Mouse (Mus musculus) neural tube, embryonic 14.5 days (tissue): ENCODE results near the gene Tnrc6b. TPM values are rescaled to one million over a fixed set of nuclear protein-coding genes. Genes with fewer than 3 reads are reported as not detected.

Source experiments
- ATAC-seq: fragments of 200-750 bp; cut with Nextera tagmentation; 2 replicates; pipeline ENCODE4 v1.8.0; 2017; ENCODE audit warnings: low read depth, mild to moderate bottlenecking, moderate TSS enrichment, moderate library complexity
- H3K27ac ChIP-seq: fragments of 300-500 bp; sonication (generic); 2 replicates; pipeline ENCODE4 v1.5.1; 2014; ENCODE audit warnings: low read depth, mild to moderate bottlenecking, control low read depth, low read length, moderate library complexity, mixed read lengths
- H3K27me3 ChIP-seq: fragments of 300-500 bp; sonication (generic); 2 replicates; pipeline ENCODE4 v1.6.1; 2014; ENCODE audit warnings: low read length; ENCODE audit not compliant: control insufficient read depth, insufficient read depth
- H3K36me3 ChIP-seq: fragments of 300-500 bp; sonication (generic); 2 replicates; pipeline ENCODE4 v1.6.1; 2014; ENCODE audit warnings: low read length, mixed read lengths; ENCODE audit not compliant: control insufficient read depth, insufficient read depth
- H3K4me1 ChIP-seq: fragments of 300-500 bp; sonication (generic); 2 replicates; pipeline ENCODE4 v1.6.1; 2014; ENCODE audit warnings: low read length; ENCODE audit not compliant: control insufficient read depth, insufficient read depth
- H3K4me2 ChIP-seq: fragments of 300-500 bp; sonication (generic); 2 replicates; pipeline ENCODE4 v1.6.1; 2014; ENCODE audit warnings: mild to moderate bottlenecking, low read depth, low read length, control low read depth
- H3K4me3 ChIP-seq: fragments of 300-500 bp; sonication (generic); 2 replicates; pipeline ENCODE4 v1.5.1; 2014; ENCODE audit warnings: low read depth, low read length, control low read depth, mixed read lengths
- H3K9ac ChIP-seq: fragments of 300-500 bp; sonication (generic); replicated peaks from 2 replicates; pipeline ENCODE4 v1.6.1; 2014; ENCODE audit warnings: low read depth, mild to moderate bottlenecking, control low read depth, low read length, mixed read lengths
- H3K9me3 ChIP-seq: fragments of 300-500 bp; sonication (generic); 2 replicates; pipeline ENCODE4 v1.6.1; 2016; ENCODE audit warnings: low read length; ENCODE audit not compliant: control insufficient read depth
- WGBS: fragments of 180-500 bp; shearing (Covaris S2); extraction: QIAGEN DNeasy Blood & Tissue Kit; methylation state at CpG from one replicate; pipeline ENCODE4 v1.1.7; 2014; 5-methylcytosine and 5-hydroxymethylcytosine counted together
- polyA plus RNA-seq: library from polyadenylated mRNA; unstranded; fragments of >200 nt; fragmentation: Nextera tagmentation; extraction: Ambion mirVana; gene quantifications from 2 replicates; pipeline ENCODE4 v1.2.1, GENCODE M21; 2014

The Tnrc6b gene
- polyA plus RNA-seq, 1 experiment from 2014 or later, result 26.5 TPM

DNA sequence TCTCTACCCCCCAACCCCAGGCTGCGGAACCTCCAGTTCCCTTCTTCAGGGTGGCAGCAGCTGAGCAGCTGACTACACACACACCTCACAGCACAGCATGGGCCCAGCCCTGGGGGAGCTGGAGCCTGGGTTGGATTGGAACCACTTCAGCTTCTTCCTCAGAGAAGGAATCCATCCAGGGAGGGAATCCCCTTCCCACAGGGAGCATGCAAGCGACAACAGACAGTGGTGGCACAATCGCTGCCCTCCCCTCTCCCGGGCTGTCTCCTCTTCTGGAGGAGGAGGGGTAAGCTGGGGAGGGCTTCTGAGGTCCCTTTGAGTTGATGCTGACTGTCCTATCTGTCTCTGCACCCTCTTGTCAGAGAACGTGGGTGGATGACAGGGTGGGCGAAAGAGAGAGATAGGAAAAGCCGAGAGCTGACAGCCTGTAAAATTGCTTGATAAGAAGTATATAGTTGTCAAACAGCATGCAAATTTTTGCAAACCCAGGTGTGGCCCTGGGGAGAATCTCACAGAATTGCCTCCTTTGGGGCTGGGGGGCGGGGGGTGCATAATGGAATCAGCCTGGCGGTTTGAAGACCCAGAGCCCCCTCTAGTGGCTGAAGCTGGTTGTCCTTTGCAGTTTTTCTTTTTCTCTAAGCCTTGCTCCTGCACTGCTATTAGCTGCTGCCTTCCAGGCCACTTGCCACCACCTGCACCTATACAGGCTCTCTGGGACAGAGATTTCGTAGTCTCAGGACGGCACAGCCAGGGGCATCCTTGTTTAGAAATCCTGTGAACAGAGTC, 16.8 kb upstream of the Tnrc6b start:
- Histone ChIP-seq H3K4me3 (no peak overlapping the region), H3K4me2 (peak overlapping the region; percentile 11; the same call in 1 of the 2 replicates), H3K9me3 (no peaks in the 10 kb centered on the region), H3K27me3 (no peaks in the 10 kb centered on the region), H3K36me3 (no peaks in the 10 kb centered on the region), H3K9ac (0 out of 2 replicates have a peak overlapping the region, but pooled peaks have one; percentile 18), H3K4me1 (peaks cover 10% of the 10 kb centered on the region), H3K27ac (no peak overlapping the region)
- 32% methylated on average over 11 of the region's 11 CpGs for WGBS
- ATAC-seq, result peak; percentile 38; the same call in 1 of the 2 replicates

- Histone ChIP-seq H3K9me3 (no peaks in the 10 kb centered on the region), H3K36me3 (no peaks in the 10 kb centered on the region), H3K27me3 (no peaks in the 10 kb centered on the region), H3K4me2 (no peak overlapping the region), H3K27ac (no peak overlapping the region), H3K4me3 (no peak overlapping the region), H3K9ac (no peak overlapping the region), H3K4me1 (peaks cover 10% of the 10 kb centered on the region)
- ATAC-seq, result no peak
- WGBS, result 41% methylated on average over 5 of the region's 5 CpGs
Observed at GRCm38 (mm10) chr15:80697564-80697963, 13.5 kb upstream of the Tnrc6b start.

- 77% methylated on average over 8 of the region's 8 CpGs for WGBS
- H3K9me3 ChIP-seq, result no peaks in the 10 kb centered on the region
- H3K27ac ChIP-seq, result no peak overlapping the region
- no peaks in the 10 kb centered on the region for H3K36me3 ChIP-seq
- H3K4me2 ChIP-seq, result no peak overlapping the region
- no peak overlapping the region for H3K4me3 ChIP-seq
- no peak overlapping the region for H3K9ac ChIP-seq
- no peaks in the 10 kb centered on the region for H3K27me3 ChIP-seq
- H3K4me1 ChIP-seq, result no peaks in the 10 kb centered on the region
- no peak for ATAC-seq
Observed at GRCm38 (mm10) chr15:80701481-80702257, 9.4 kb upstream of the Tnrc6b start.

- no peak for ATAC-seq
- no peaks in the 10 kb centered on the region for H3K9me3 ChIP-seq
- 84% methylated on average over 5 of the region's 5 CpGs for WGBS
- no peak overlapping the region for H3K4me2 ChIP-seq
- no peaks in the 10 kb centered on the region for H3K36me3 ChIP-seq
- H3K4me3 ChIP-seq, result no peak overlapping the region
- no peaks in the 10 kb centered on the region for H3K27me3 ChIP-seq
- 0 out of 2 replicates have a peak, but pooled peaks cover 3% of the 10 kb centered on the region for H3K4me1 ChIP-seq
- no peak overlapping the region for H3K27ac ChIP-seq
- H3K9ac ChIP-seq, result no peak overlapping the region
Observed at GRCm38 (mm10) chr15:80702910-80703309, 8.2 kb upstream of the Tnrc6b start.

DNA sequence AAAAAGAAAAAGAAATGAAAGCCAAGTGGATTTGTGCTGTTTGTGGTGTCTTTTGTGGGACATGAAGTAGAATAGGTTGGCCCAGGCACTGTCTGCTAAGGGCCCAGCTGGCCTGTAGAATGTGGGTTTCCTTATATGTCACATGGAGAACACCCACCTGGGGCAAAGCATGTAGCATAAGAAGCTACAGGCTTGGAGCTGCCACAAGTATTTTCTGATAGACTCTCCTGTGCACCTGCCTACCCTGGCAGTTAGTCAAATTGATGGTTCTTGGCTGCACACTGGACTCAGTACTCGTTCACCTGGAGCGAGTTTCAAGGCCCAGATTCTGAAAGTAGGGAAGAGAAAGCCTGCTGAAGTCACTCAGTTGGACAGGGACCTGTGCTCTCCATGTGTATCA, 7.6 kb upstream of the Tnrc6b start:
- no peak for ATAC-seq
- WGBS, result 88% methylated on average over 2 of the region's 2 CpGs

DNA sequence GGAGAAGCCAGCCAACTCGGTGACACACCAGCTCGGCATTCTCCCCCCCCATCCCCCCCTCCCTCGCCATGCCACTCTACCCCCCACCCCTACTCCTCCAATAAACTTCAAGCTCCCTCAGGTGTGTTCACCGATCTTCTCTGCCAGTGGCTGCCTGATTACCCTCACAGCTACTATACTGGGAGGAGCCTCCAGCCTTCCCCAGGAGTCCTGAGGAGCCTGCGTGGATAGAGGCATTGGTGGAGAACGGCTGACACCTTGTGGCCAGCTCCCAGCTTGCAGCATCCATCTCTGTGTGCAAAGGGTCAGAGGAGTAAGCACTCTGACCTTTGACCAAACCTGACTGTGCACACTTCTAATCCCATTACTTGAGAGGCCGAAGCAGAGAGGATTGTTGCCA, 6.8 kb upstream of the Tnrc6b start:
- Histone ChIP-seq H3K4me1 (0 out of 2 replicates have a peak, but pooled peaks cover 3% of the 10 kb centered on the region), H3K4me2 (no peak overlapping the region), H3K36me3 (no peaks in the 10 kb centered on the region), H3K4me3 (no peak overlapping the region), H3K9ac (no peak overlapping the region), H3K27me3 (no peaks in the 10 kb centered on the region), H3K9me3 (no peaks in the 10 kb centered on the region), H3K27ac (no peak overlapping the region)
- 8% methylated on average over 7 of the region's 7 CpGs for WGBS
- ATAC-seq, result peak; percentile 83

More for the DNA sequence above, 7.6 kb upstream of the Tnrc6b start:
- Histone ChIP-seq H3K4me3 (no peak overlapping the region), H3K4me1 (0 out of 2 replicates have a peak, but pooled peaks cover 3% of the 10 kb centered on the region), H3K27me3 (no peaks in the 10 kb centered on the region), H3K9ac (no peak overlapping the region), H3K4me2 (no peak overlapping the region), H3K27ac (no peak overlapping the region), H3K36me3 (no peaks in the 10 kb centered on the region), H3K9me3 (no peaks in the 10 kb centered on the region)

- 26% methylated on average over 18 of the region's 18 CpGs for WGBS
- Histone ChIP-seq H3K27ac (no peak overlapping the region; the same call in 1 of the 2 replicates), H3K9ac (no peak overlapping the region), H3K4me3 (peak overlapping the region; percentile 2; the same call in 1 of the 2 replicates), H3K4me1 (0 out of 2 replicates have a peak, but pooled peaks cover 8% of the 10 kb centered on the region), H3K27me3 (no peaks in the 10 kb centered on the region), H3K9me3 (no peaks in the 10 kb centered on the region), H3K36me3 (no peaks in the 10 kb centered on the region), H3K4me2 (peak overlapping the region; percentile 40)
- ATAC-seq, result no peak
Observed at GRCm38 (mm10) chr15:80705828-80706549, 5.1 kb upstream of the Tnrc6b start.

DNA sequence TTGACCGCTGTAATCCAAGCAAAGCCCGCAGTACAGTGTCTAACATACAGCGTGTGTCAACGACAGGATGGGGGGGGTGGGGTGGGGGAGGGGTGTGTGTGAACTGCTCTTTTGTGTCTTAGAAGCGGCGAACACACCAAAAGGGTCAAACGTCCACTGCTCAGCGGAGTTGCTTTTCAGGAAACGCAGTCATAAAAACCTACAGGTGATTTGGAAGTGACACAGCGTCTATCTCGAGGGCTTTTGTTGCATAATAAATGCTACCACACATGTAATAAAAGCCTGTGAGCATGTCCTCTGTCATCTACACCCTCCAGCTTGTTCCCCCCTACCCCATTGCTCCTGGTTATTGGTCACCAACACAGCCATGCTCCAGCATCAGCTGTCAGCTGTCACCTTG, 4.5 kb upstream of the Tnrc6b start:
- Histone ChIP-seq H3K4me1 (0 out of 2 replicates have a peak, but pooled peaks cover 8% of the 10 kb centered on the region), H3K27ac (no peak overlapping the region; the same call in 1 of the 2 replicates), H3K27me3 (no peaks in the 10 kb centered on the region), H3K9ac (no peak overlapping the region), H3K4me3 (peak overlapping the region; percentile 2; the same call in 1 of the 2 replicates), H3K4me2 (peak overlapping the region; percentile 40), H3K36me3 (no peaks in the 10 kb centered on the region), H3K9me3 (no peaks in the 10 kb centered on the region)
- no peak for ATAC-seq
- 10% methylated on average over 11 of the region's 11 CpGs for WGBS
